Mouse (Mus musculus) hindbrain, postnatal 0 days (tissue): Measurements from ENCODE around the gene Ercc2. TPM values are rescaled to one million over a fixed set of nuclear protein-coding genes. Genes with fewer than 3 reads are reported as not detected.

Source experiments
- ATAC-seq: fragments of 200-750 bp; cut with Nextera tagmentation; 2 replicates; pipeline ENCODE4 v1.8.0; 2017; ENCODE audit warnings: mild to moderate bottlenecking, moderate TSS enrichment, moderate library complexity
- DNase-seq: peaks from one replicate; pipeline ENCODE4 v3.0.0-alpha.2; 2015; ENCODE audit warnings: low spot score
- H3K27ac ChIP-seq: fragments of 300-500 bp; sonication (generic); 2 replicates; pipeline ENCODE4 v1.5.1; 2014; ENCODE audit warnings: mild to moderate bottlenecking
- H3K27me3 ChIP-seq: fragments of 300-500 bp; sonication (generic); 2 replicates; pipeline ENCODE4 v1.6.1; 2014; ENCODE audit warnings: low read length, mixed read lengths; ENCODE audit not compliant: insufficient read depth
- H3K36me3 ChIP-seq: fragments of 300-500 bp; sonication (generic); 2 replicates; pipeline ENCODE4 v1.6.1; 2014; ENCODE audit warnings: low read length, mixed read lengths; ENCODE audit not compliant: insufficient read depth
- H3K4me1 ChIP-seq: fragments of 300-500 bp; sonication (generic); 2 replicates; pipeline ENCODE4 v1.6.1; 2014; ENCODE audit warnings: antibody characterized with exemption, low read length, mixed read lengths; ENCODE audit not compliant: insufficient read depth
- H3K4me2 ChIP-seq: fragments of 300-500 bp; sonication (generic); 2 replicates; pipeline ENCODE4 v1.6.1; 2014; ENCODE audit warnings: low read depth, mild to moderate bottlenecking, low read length, moderate library complexity, mixed read lengths
- H3K4me3 ChIP-seq: fragments of 300-500 bp; sonication (generic); 2 replicates; pipeline ENCODE4 v1.5.1; 2014; ENCODE audit warnings: low read length
- H3K9ac ChIP-seq: fragments of 300-500 bp; sonication (generic); replicated peaks from 2 replicates; pipeline ENCODE4 v1.6.1; 2014; ENCODE audit warnings: mild to moderate bottlenecking, low read length, moderate library complexity, mixed read lengths
- H3K9me3 ChIP-seq: fragments of 300-500 bp; sonication (generic); 2 replicates; pipeline ENCODE4 v1.6.1; 2016; ENCODE audit warnings: low read length, mixed read lengths
- CTCF ChIP-seq: IDR thresholded peaks from 2 replicates; pipeline ENCODE4 v1.5.1; 2016; ENCODE audit warnings: antibody characterized with exemption, control low read depth, low read depth
- WGBS: fragments of 180-500 bp; shearing (Covaris S2); extraction: QIAGEN DNeasy Blood & Tissue Kit; methylation state at CpG from one replicate; pipeline ENCODE4 v1.1.7; 2014; 5-methylcytosine and 5-hydroxymethylcytosine counted together
- polyA plus RNA-seq: library from polyadenylated mRNA; unstranded; fragments of >200 nt; fragmentation: Nextera tagmentation; extraction: Ambion mirVana; gene quantifications from 2 replicates; pipeline ENCODE4 v1.2.1, GENCODE M21; 2015
- total RNA-seq: library from RNA; depleted of rRNA; stranded (reverse); fragments of >200 nt; gene quantifications from 2 replicates; pipeline ENCODE4 v1.2.3, GENCODE M21; 2014

The Ercc2 gene
- total and polyA plus RNA-seq, 2 experiments from 2014 or later: 19.9 to 57.3 TPM

DNA sequence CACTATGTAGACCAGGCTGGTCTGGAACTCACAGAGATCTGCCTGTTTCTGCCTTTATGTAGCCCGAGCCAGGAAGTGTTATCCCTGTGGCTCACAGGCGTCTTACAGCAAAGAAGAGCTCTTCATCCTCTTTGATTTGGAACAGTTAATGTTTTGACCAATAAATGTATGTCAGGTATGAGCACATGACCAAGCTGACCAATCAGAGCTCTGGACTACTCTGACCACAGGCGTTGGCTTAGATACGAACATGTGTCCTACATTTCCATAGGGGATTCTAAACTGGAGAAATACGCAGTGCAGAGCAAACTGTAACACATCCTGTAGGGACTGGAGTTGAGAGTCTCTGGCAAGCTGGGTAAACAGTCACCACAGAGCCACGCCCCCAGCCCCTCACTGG is 45.1 kb downstream of the Ercc2 start:
- Histone ChIP-seq H3K27me3 (no peaks in the 10 kb centered on the region), H3K4me2 (no peak overlapping the region), H3K9me3 (no peaks in the 10 kb centered on the region), H3K9ac (no peak overlapping the region), H3K4me1 (no peaks in the 10 kb centered on the region), H3K4me3 (no peak overlapping the region), H3K36me3 (peaks cover 56% of the 10 kb centered on the region), H3K27ac (no peak overlapping the region)
- peak; percentile 24 for DNase-seq
- no peak for TF ChIP-seq CTCF
- ATAC-seq: peak; percentile 25; the same call in 1 of the 2 replicates
- WGBS: 86% methylated on average over 6 of the region's 6 CpGs

- Histone ChIP-seq H3K4me3 (no peak overlapping the region), H3K27me3 (no peaks in the 10 kb centered on the region), H3K36me3 (peaks cover 67% of the 10 kb centered on the region), H3K9me3 (no peaks in the 10 kb centered on the region), H3K9ac (no peak overlapping the region), H3K4me1 (no peaks in the 10 kb centered on the region), H3K27ac (no peak overlapping the region), H3K4me2 (no peak overlapping the region)
- DNase-seq (no peak), ATAC-seq (no peak)
- WGBS: 62% methylated on average over 15 of the region's 15 CpGs
- no peak for TF ChIP-seq CTCF
Measured at GRCm38 (mm10) chr7:19427999-19428650, 46.3 kb downstream of the Ercc2 start.

DNA sequence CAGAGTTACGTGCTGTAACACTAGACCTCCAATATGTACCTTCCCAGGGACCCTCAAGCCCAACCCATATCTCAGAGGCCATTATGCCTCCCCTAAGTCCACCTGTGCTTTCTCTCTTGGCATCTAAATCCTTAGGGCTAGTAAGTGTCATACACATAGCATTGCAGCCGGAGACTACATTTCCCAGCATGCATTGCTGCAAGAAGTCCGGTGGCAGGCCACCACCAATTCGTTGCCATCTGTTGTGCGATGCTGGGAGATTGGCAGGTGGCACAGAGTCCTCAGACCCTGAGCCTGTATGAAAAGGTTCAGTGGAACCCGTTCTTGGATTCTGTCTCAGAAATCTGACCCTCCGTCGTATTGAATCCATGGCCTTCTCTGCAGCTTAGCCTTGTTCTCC is 47.9 kb downstream of the Ercc2 start:
- TF ChIP-seq CTCF: no peak
- no peak overlapping the region for H3K27ac ChIP-seq
- no peaks in the 10 kb centered on the region for H3K4me1 ChIP-seq
- H3K9me3 ChIP-seq: no peaks in the 10 kb centered on the region
- H3K9ac ChIP-seq: no peak overlapping the region
- WGBS: 66% methylated on average over 8 of the region's 8 CpGs
- peaks cover 81% of the 10 kb centered on the region for H3K36me3 ChIP-seq
- H3K4me3 ChIP-seq: no peak overlapping the region
- H3K27me3 ChIP-seq: no peaks in the 10 kb centered on the region
- H3K4me2 ChIP-seq: no peak overlapping the region
- peak; percentile 71 for DNase-seq
- no peak for ATAC-seq

GRCm38 (mm10) chr7:19430402-19430801 is 48.6 kb downstream of the Ercc2 start:
- DNase-seq (no peak), ATAC-seq (no peak)
- WGBS: 89% methylated on average over 6 of the region's 6 CpGs
- Histone ChIP-seq H3K9me3 (no peaks in the 10 kb centered on the region), H3K36me3 (peaks cover 79% of the 10 kb centered on the region), H3K27me3 (no peaks in the 10 kb centered on the region), H3K9ac (no peak overlapping the region), H3K27ac (no peak overlapping the region), H3K4me1 (no peaks in the 10 kb centered on the region), H3K4me3 (no peak overlapping the region), H3K4me2 (no peak overlapping the region)
- no peak for TF ChIP-seq CTCF

- Histone ChIP-seq H3K4me2 (no peak overlapping the region), H3K36me3 (peaks cover 80% of the 10 kb centered on the region), H3K27me3 (no peaks in the 10 kb centered on the region), H3K27ac (no peak overlapping the region), H3K9me3 (no peaks in the 10 kb centered on the region), H3K9ac (no peak overlapping the region), H3K4me3 (no peak overlapping the region), H3K4me1 (no peaks in the 10 kb centered on the region)
- peak; percentile 50 for TF ChIP-seq CTCF
- ATAC-seq (no peak), DNase-seq (no peak)
- WGBS: 98% methylated on average over 2 of the region's 2 CpGs
Measured at GRCm38 (mm10) chr7:19432475-19432874, 50.7 kb downstream of the Ercc2 start.

DNA sequence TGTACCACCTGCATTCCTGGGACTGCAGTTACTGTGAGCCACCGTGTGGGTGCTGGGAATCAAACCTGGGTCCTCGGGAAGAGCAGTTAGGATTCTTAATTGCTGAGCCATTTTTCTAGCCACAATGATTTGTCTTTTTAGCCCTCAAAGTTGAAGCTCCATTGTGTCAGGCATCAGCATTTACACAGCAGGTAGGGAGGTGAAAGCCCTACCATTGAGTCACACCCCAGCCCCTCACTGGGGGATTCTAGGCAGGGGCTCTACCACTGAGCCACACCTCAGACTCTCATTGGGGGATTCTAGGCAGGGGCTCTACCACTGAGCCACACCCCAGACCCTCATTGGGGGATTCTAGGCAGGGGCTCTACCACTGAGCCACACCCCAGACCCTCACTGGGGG is 54.5 kb downstream of the Ercc2 start:
- Histone ChIP-seq H3K9me3 (no peaks in the 10 kb centered on the region), H3K9ac (no peak overlapping the region), H3K27ac (no peak overlapping the region), H3K4me3 (no peak overlapping the region), H3K4me2 (no peak overlapping the region), H3K27me3 (no peaks in the 10 kb centered on the region), H3K36me3 (peaks cover 76% of the 10 kb centered on the region), H3K4me1 (no peaks in the 10 kb centered on the region)
- TF ChIP-seq CTCF: no peak
- 96% methylated on average over 2 of the region's 2 CpGs for WGBS
- DNase-seq (no peak), ATAC-seq (no peak)

GRCm38 (mm10) chr7:19437048-19437447 is 55.2 kb downstream of the Ercc2 start:
- Histone ChIP-seq H3K4me3 (no peak overlapping the region), H3K9me3 (no peaks in the 10 kb centered on the region), H3K4me1 (no peaks in the 10 kb centered on the region), H3K4me2 (no peak overlapping the region), H3K9ac (no peak overlapping the region), H3K27ac (no peak overlapping the region), H3K36me3 (peaks cover 75% of the 10 kb centered on the region), H3K27me3 (no peaks in the 10 kb centered on the region)
- WGBS: 88% methylated on average over 9 of the region's 9 CpGs
- no peak for ATAC-seq
- TF ChIP-seq CTCF: no peak
- no peak for DNase-seq
